Mouse (Mus musculus): Measurements from ENCODE around the gene Foxc2.

- TF ChIP-seq CTCF (IDR thresholded peaks at IDR 0.05; ENCODE audit: borderline replicate concordance, control insufficient read depth, extremely low read depth, insufficient read depth, low read length, poor library complexity) (no peak), POLR2A (IDR thresholded peaks at IDR 0.05; ENCODE audit: control insufficient read depth, extremely low read depth, insufficient read depth, low read length, poor library complexity) (no peak)
Observed at GRCm38 (mm10) chr8:121128531-121129264, 12.7 kb downstream of the Foxc2 start.
